Mouse (Mus musculus) CD4-positive helper T cell, adult 2 months (primary cell): ENCODE measurements around the gene Ntrk3.
A peak's percentile ranks its signal among the peaks of the same experiment; 100 is the strongest.

ENCODE experiments used
- DNase-seq: peaks from one replicate; pipeline ENCODE4 v3.0.0-alpha.2; 2012; ENCODE audit warnings: low read depth, missing footprints, low spot score

Gene Ntrk3

GRCm38 (mm10) chr7:78520243-78520927, 217.4 kb downstream of the Ntrk3 start:
- no peak for DNase-seq

- no peak for DNase-seq
These were observed 218.1 kb downstream of the Ntrk3 start for GRCm38 (mm10) chr7:78519689-78520088.

GRCm38 (mm10) chr7:78518760-78519363, 218.9 kb downstream of the Ntrk3 start:
- no peak for DNase-seq

GRCm38 (mm10) chr7:78515042-78515609, 222.7 kb downstream of the Ntrk3 start:
- DNase-seq, result no peak

GRCm38 (mm10) chr7:78507032-78507611, 230.7 kb downstream of the Ntrk3 start:
- DNase-seq, result no peak

- no peak for DNase-seq
These were observed 236.9 kb downstream of the Ntrk3 start for GRCm38 (mm10) chr7:78500863-78501262.

GRCm38 (mm10) chr7:78499970-78500369, 237.8 kb downstream of the Ntrk3 start:
- no peak for DNase-seq

GRCm38 (mm10) chr7:78498356-78498755, 239.5 kb downstream of the Ntrk3 start:
- no peak for DNase-seq

- no peak for DNase-seq
These were observed 240.0 kb downstream of the Ntrk3 start for GRCm38 (mm10) chr7:78497819-78498218.

GRCm38 (mm10) chr7:78493591-78493990, 244.2 kb downstream of the Ntrk3 start:
- DNase-seq, result no peak

- no peak for DNase-seq
These were observed 246.6 kb downstream of the Ntrk3 start for GRCm38 (mm10) chr7:78491176-78491575.

GRCm38 (mm10) chr7:78484290-78484689, 253.5 kb downstream of the Ntrk3 start:
- no peak for DNase-seq

GRCm38 (mm10) chr7:78483729-78484128, 254.1 kb downstream of the Ntrk3 start:
- no peak for DNase-seq

- DNase-seq, result no peak
These were observed 254.8 kb downstream of the Ntrk3 start for GRCm38 (mm10) chr7:78483061-78483460.

GRCm38 (mm10) chr7:78478881-78479280, 258.9 kb downstream of the Ntrk3 start:
- DNase-seq, result no peak

GRCm38 (mm10) chr7:78471755-78472154, 266.1 kb downstream of the Ntrk3 start:
- DNase-seq, result no peak

- no peak for DNase-seq
These were observed 266.5 kb downstream of the Ntrk3 start for GRCm38 (mm10) chr7:78471270-78471669.

GRCm38 (mm10) chr7:78462605-78463004, 275.2 kb downstream of the Ntrk3 start:
- no peak for DNase-seq

- no peak for DNase-seq
These were observed 278.8 kb downstream of the Ntrk3 start for GRCm38 (mm10) chr7:78459021-78459420.

GRCm38 (mm10) chr7:78451666-78452065, 286.1 kb downstream of the Ntrk3 start:
- DNase-seq, result peak; percentile 61

- no peak for DNase-seq
These were observed 287.8 kb downstream of the Ntrk3 start for GRCm38 (mm10) chr7:78449909-78450592.

GRCm38 (mm10) chr7:78448841-78449240, 289.0 kb downstream of the Ntrk3 start:
- DNase-seq, result no peak
